Mouse (Mus musculus) fat pad, adult 2 months (tissue): ENCODE results near the gene Vezt.

ENCODE experiments used
- DNase-seq: peaks from one replicate; pipeline ENCODE4 v3.0.0-alpha.2; 2011; ENCODE audit warnings: low read depth, low spot score; ENCODE audit errors: extremely low read depth

Vezt gene

DNA sequence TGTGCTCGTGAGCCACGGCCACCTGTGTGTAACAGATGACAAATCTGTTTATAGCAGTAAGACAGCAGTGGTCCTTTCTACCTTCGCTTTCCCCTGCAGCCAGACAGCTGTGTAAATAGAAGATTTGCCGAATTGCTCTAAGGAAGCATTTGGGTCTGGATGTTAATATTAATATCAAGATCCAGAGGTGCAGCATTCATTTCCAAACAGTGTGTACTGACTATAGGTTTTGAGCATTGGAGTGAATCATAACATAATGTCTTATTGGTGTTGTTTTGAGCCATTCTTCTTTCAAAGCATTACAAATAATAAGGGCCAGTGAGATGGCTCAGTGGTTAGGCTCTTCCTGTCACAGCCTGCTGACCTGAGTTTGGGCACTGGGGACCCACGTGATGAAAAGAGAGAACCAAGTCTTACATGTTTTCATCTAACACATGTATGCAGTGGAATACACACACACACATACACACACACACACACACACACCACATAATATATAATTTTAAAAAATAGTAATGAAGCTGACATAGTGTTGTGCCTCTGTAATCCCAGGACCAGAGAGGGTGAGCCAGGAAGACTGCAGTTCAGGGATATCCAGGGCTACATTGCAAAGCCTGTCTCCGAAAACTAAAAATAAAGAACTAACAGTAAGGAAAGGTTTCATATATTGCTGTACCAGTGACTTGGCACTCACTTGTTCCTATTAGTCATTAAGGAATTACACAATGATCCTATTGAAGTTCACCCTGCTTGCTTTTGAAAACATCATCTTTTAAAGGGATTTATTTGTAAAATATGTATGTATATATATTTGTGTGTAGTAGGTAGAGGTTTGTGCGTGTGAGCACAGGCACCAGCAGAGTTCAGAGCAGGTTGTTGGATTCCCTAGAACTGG, 3.0 kb upstream of the Vezt start:
- DNase-seq: no peak

GRCm38 (mm10) chr10:94037596-94037995, 2.0 kb upstream of the Vezt start:
- DNase-seq: no peak

GRCm38 (mm10) chr10:94037196-94037595, 1.6 kb upstream of the Vezt start:
- no peak for DNase-seq

DNA sequence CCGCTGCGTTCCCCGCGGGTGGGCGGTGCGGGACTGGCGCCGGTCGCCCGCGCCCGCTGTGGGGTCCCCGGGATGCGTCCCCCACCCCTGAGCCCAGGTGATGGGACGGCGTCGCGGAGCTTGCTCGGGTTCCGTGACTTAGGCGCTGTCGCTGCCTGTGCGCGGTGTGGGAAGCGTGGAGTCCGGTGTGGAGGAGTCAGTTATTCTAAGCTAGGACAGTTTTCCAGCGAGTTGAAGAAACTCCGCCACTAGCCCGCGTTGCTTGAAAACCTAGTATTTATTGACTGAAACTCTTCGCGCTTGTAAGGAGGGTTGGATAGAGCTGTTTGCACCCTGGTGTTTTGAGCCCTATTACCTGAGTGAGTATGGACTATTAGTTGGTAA, 750 bp upstream of the Vezt start:
- no peak for DNase-seq

DNA sequence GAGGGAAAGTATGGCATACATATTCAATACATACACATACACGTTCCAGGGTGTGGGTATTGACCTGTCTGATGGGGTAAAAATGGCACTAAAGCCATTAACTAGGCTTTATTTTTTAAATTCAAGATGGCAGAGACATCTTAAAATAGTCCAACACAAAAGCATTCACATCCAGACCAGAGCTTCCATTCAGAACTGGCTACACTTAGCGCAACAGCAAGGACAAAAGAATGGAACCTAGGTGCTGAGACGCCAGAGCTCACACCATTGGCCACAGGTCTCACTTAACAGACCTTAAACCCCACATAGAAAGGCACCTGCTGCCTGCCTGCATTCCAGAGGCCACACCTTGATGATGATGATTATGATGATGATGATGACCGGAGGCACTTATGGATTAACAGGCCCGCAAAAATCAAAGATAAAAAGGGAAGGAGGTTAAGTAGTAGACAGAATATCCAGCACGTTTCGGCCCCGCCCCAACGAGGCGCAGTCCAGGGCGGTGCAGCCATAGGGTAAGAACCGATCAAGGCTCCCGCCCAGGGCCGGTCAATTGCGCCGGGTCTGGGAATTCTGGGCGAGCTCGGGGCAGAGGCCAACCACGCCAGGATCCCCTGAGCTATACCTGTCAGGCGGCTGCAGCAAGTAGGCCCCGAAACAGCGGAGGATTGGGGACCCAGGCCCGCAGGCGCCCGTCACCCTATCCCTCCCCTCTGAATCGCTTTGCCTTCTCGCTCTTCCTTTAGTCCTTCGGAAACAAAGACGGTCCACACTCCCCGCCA, 550 bp downstream of the Vezt start:
- DNase-seq: no peak

- DNase-seq: no peak
Observed at GRCm38 (mm10) chr10:94031164-94031563, 4.5 kb downstream of the Vezt start.

DNA sequence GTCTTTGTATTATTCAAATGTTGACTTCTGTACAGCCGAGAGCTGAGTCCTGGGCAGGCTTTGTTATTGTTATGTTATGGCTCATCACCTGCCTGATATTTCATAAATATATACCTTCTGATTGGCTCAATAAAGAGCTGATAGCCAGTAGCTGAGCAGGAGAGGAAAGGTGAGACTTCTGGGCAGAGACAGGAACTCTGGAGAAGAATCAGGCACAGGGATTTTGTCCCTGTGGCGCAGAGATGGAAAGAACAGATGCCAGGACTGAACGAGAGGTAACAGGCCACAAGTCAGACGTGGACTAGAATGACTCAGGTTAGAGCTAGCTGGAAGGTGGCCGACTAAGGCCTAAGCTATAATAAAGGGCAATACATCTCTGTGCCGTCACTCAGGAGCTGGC, 7.1 kb downstream of the Vezt start:
- peak; percentile 74 for DNase-seq

DNA sequence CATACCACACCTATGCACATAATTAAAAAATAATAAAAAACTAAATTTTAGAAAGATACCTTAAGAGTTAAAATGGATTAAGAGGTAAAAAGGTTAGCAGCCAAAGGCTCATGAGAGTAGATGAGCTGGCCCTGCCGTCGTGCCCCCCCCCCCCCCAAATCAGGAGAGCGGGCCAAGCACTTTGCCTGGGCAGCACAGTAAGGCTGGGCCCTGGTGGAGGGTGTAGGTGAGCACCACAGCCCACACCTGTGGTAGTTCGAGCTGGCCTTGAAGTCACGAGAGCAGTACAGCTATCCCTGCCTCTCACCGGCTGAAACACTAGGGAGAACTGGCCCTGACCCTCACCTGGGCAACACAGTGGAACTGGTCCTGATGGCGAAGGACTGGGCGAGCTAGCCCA, 10.5 kb downstream of the Vezt start:
- DNase-seq: no peak

- no peak for DNase-seq
Observed at GRCm38 (mm10) chr10:94021059-94021458, 14.6 kb downstream of the Vezt start.

- no peak for DNase-seq
Observed at GRCm38 (mm10) chr10:94020587-94020986, 15.0 kb downstream of the Vezt start.

DNA sequence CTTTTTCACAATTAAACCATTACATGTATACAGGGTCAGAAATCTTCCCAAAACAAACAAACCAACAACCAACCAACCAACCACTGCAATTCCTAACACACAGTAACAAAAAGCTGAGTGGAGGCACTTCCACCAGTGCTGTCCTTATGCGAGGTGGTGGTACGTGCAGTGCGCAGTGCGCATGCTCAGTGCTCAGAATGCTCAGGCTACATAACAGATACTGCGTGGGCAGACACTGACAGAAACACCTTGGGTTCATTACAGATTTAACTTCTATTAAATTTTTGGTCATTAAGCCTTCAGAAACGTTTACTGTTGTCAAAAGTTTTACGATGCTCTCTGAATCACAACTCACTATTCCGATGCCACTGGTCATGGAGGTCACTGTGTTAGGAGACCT, 18.2 kb downstream of the Vezt start:
- DNase-seq: no peak

- DNase-seq: no peak
Observed at GRCm38 (mm10) chr10:94014200-94014599, 21.4 kb downstream of the Vezt start.

GRCm38 (mm10) chr10:94013196-94013595, 22.4 kb downstream of the Vezt start:
- no peak for DNase-seq

GRCm38 (mm10) chr10:94011024-94011423, 24.6 kb downstream of the Vezt start:
- DNase-seq: no peak

GRCm38 (mm10) chr10:94009991-94010679, 25.5 kb downstream of the Vezt start:
- no peak for DNase-seq

DNA sequence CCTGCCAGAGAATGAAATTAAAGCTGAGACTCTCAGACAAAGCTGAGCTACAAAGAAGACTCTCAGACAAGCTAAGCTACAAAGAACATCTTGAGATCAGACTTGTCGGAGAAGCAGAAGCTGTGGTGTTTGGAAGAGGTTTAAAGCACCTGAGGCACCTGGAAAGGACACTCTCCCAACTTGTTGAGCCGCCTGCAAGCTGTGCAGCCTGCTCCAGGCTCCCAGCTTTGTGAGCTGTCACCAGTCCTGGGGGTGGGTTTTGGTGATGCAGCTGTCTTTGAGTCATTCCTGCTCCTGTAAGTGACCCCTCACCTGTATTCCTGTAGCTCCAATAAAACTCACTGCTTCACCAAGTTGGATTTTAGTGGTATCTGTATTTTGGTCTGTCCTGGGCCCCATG, 27.3 kb downstream of the Vezt start:
- DNase-seq: peak; percentile 69

DNA sequence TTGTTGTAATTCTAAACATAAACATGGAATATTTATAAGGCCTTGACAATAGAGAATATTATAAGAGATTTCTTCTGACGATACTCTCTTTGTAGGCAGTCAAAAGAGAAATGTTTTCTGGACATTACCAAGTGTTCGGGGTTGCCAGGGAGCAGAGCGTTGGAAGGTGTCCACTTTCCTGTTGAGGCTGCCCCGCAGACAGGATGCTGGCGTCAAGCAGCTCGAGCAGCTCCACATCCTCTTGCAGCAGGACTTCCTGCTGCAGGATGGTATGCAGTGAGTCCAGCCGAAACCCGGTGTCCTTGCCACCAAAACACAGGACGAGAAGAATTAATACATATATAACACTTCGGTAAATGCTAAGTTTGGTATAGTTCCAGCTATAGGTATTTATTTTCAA, 35.4 kb downstream of the Vezt start:
- no peak for DNase-seq

- no peak for DNase-seq
Observed at GRCm38 (mm10) chr10:93999357-93999756, 36.3 kb downstream of the Vezt start.

DNA sequence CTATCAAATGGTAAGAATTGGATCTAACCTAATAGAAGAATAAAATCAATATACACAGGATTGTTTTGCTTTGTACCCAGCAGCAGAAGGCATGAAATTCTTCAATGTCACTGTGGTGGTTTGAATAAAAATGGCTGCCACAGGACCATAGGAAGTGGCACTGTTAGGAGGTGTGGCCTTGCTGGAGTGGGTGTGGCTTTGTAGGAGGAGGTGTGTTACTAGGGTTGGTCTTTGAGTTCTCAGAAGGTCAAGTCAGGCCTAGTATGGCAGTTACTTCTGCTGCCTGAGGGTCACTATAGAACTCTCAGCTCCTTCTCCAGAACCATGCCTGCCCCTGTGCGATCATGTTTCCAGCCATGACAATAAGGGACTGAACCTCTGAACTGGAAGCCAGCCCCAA, 40.5 kb downstream of the Vezt start:
- DNase-seq: no peak

GRCm38 (mm10) chr10:93994136-93994535, 41.5 kb downstream of the Vezt start:
- DNase-seq: no peak

- no peak for DNase-seq
Observed at GRCm38 (mm10) chr10:93985357-93985756, 50.3 kb downstream of the Vezt start.

GRCm38 (mm10) chr10:93969306-93969705, 66.3 kb downstream of the Vezt start:
- no peak for DNase-seq
